Mouse (Mus musculus) mouse trophoblast stem cell (cell line): Measurements from ENCODE around the gene Morc3.

Experiments used
- in situ Hi-C, 2 experiments: fragments of 300-500 bp; cut with MseI, MboI; formaldehyde crosslinking; loops; 2 replicates in 1 of 2; 3 replicates in 1 of 2; pipeline ENCODE4 v1.15.1; 2025

Morc3 gene

DNA sequence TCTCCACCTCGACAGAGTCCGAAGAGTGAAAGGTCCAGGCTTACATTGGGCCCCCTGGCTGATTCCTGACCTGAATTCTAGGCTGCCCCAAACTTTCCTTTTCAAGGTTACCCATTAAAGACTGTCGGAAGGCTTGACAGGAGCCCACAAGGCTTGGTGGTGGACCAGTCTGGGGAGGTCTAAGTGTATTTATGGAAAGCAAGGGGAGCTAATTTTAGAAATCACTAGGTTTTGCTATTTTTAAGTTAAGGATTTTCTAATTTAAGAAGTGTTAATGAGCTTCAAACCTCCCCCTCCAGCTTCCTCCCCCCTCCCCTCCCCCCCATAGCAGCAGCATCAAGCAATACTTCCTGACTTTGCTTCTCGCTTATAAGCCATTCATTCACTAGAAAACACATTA, 88.8 kb downstream of the Morc3 start:
- in situ Hi-C loops: no loop called here

DNA sequence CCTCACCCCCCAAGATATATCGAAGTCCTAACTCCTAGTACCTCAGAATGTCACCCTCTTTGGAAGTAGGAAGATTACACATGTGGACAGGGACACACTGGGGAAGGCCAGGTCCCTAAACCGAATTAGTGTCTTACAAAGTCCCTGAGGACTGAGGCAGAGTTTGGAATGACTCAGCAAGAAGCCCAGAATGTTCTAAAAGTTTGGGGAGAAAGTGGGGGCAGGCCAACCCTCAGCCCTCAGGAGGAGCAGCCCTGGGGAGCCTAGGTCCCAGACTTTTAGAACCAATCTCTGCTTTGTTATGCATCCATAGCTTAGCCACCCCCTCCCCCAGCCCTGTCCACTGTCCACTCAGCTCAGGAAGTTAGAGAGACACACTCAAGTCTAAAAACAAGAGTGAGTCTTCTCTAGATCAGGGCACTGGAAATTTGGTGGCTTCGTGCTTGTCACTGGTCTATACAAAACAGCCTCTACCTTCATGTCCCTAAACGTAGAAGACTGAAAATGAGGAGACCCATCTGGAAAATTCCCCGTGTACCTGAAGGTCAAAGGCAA, 91.0 kb downstream of the Morc3 start:
- in situ Hi-C loops: no loop called here

DNA sequence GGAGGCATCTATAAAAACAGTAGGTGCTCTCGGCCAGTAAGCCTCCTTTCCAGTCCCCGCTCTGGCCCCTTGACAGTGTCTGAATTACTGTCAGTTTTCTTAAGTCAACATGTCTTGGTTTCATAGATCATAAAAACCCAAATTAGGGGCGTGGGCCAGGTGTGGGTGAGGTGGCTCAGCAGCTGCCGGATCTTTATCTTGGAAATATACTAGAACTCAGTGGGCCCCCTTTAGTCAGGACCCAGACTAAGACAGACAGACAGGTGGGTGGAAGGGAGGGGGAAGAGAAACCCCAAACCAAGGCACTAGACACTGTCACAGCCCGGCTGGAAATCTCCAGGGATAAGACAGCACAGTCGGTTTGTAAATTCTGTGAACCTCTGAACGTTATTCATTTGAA, 91.9 kb downstream of the Morc3 start:
- in situ Hi-C loops: no loop called here
